8 mouse cellular contexts compared by ENCODE assay signal in the genomic region with DNA sequence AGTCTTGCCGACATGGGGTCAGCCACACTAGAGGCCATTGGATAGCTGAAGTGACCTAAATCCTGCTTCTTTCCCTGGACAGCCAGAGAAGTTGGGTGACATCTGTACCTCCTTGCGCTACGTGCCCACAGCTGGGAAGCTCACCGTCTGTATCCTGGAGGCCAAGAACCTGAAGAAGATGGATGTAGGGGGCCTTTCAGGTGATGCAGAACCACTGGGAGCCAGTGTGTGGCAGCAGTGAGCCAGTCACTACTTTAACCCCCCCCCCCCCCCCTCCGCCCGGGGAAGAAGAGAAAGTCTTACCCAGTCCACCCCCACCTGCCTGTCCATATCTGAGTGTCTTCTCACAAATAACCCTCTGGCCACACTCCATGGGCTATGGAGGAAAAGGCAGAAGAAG.
DNase-seq lines count a peak whose midpoint lies in the region; ATAC-seq and TF ChIP-seq lines count a peak whose summit lies in the region.

No protein-coding gene starts in this region.

- peak overlapping the region; percentile 40 for H3K4me3 ChIP-seq in gastrocnemius, adult 2 months

- no peak for ATAC-seq in erythroblast, adult 5-6 weeks (replicated peaks; ENCODE audit: low FRiP score, poor library complexity, severe bottlenecking)

- intact Hi-C loops in gastrocnemius, adult 2 months (cut with DNase I) = loop anchor here (2.0 kb wide), 2 partner anchors 83 to 109 kb away; no protein-coding TSS in a partner anchor

- 0 out of 2 replicates have a peak overlapping the region, but pooled peaks have one; percentile 5 for H3K27ac ChIP-seq in gastrocnemius, adult 2 months

- peak; percentile 63 for DNase-seq in gastrocnemius, adult 2 months
- no peak for DNase-seq in gastrocnemius, adult 18-20 months (ENCODE audit: low spot score)
- peak; percentile 30 for DNase-seq in right cerebral cortex, postnatal 4 days
- DNase-seq in right cerebral cortex, postnatal 25 days = no peak
- peak; percentile 36 for DNase-seq in embryo, embryonic 9.5 days (ENCODE audit: extremely low spot score)
- peak; percentile 36 for DNase-seq in retina, embryonic 14.5 days (ENCODE audit: low spot score)
- no peak for DNase-seq in layer of hippocampus, adult 9-10 months (ENCODE audit: low spot score)

- TF ChIP-seq CTCF in gastrocnemius, adult 2 months (IDR thresholded peaks at IDR 0.05) = peak; percentile 83

Comparison
In these comparisons a context has a peak if more than half of its experiments do, and no peak if none do; other contexts are left out.
1. DNase-seq: peak in gastrocnemius, adult 2 months (single experiment), right cerebral cortex, postnatal 4 days (single experiment), embryo, embryonic 9.5 days (single experiment) and retina, embryonic 14.5 days (single experiment); none in gastrocnemius, adult 18-20 months (single experiment), right cerebral cortex, postnatal 25 days (single experiment) and layer of hippocampus, adult 9-10 months (single experiment).